Mouse (Mus musculus) limb, embryonic 14.5 days (tissue): ENCODE measurements around the gene Herc6. TPM values are rescaled to one million over a fixed set of nuclear protein-coding genes. Genes with fewer than 3 reads are reported as not detected.

Source experiments
- ATAC-seq: fragments of 200-750 bp; cut with Nextera tagmentation; 2 replicates; pipeline ENCODE4 v1.8.0; 2017; ENCODE audit warnings: low read depth, moderate number of reproducible peaks, moderate TSS enrichment; ENCODE audit not compliant: low FRiP score
- DNase-seq: peaks from one replicate; pipeline ENCODE4 v3.0.0-alpha.2; 2015; ENCODE audit warnings: low spot score
- H3K27ac ChIP-seq: fragments of 300-500 bp; sonication (generic); replicated peaks from 2 replicates; pipeline ENCODE4 v1.5.1; 2014; ENCODE audit warnings: low read depth, mild to moderate bottlenecking, low read length, moderate library complexity, mixed read lengths
- H3K27me3 ChIP-seq: fragments of 300-500 bp; sonication (generic); 2 replicates; pipeline ENCODE4 v1.6.1; 2014; ENCODE audit warnings: low read length, mixed read lengths; ENCODE audit not compliant: control insufficient read depth, insufficient read depth
- H3K36me3 ChIP-seq: fragments of 300-500 bp; sonication (generic); 2 replicates; pipeline ENCODE4 v1.6.1; 2014; ENCODE audit warnings: mild to moderate bottlenecking, low read length, moderate library complexity, mixed read lengths; ENCODE audit not compliant: control insufficient read depth, insufficient read depth
- H3K4me1 ChIP-seq: fragments of 300-500 bp; sonication (generic); 2 replicates; pipeline ENCODE4 v1.6.1; 2014; ENCODE audit warnings: antibody characterized with exemption, low read length, mixed read lengths; ENCODE audit not compliant: control insufficient read depth, insufficient read depth
- H3K4me2 ChIP-seq: fragments of 300-500 bp; sonication (generic); replicated peaks from 2 replicates; pipeline ENCODE4 v1.6.1; 2014; ENCODE audit warnings: low read depth, mild to moderate bottlenecking, low read length, moderate library complexity; ENCODE audit not compliant: severe bottlenecking
- H3K4me3 ChIP-seq: fragments of 300-500 bp; sonication (generic); replicated peaks from 2 replicates; pipeline ENCODE4 v1.5.1; 2014; ENCODE audit warnings: low read length
- H3K9ac ChIP-seq: fragments of 300-500 bp; sonication (generic); 2 replicates; pipeline ENCODE4 v1.6.1; 2014; ENCODE audit warnings: mild to moderate bottlenecking, low read depth, low read length, moderate library complexity; ENCODE audit not compliant: severe bottlenecking
- H3K9me3 ChIP-seq: fragments of 300-500 bp; sonication (generic); 2 replicates; pipeline ENCODE4 v1.6.1; 2016; ENCODE audit warnings: low read length; ENCODE audit not compliant: control insufficient read depth
- POLR2A ChIP-seq: fragments of 200-500 bp; IDR thresholded peaks from 2 replicates; pipeline ENCODE4 v1.8.0; 2012; ENCODE audit warnings: inconsistent platforms, mild to moderate bottlenecking, moderate library complexity, borderline replicate concordance; ENCODE audit not compliant: insufficient read depth, insufficient read length; ENCODE audit errors: extremely low read depth
- WGBS: fragments of 180-500 bp; shearing (Covaris S2); extraction: QIAGEN DNeasy Blood & Tissue Kit; methylation state at CpG from one replicate; pipeline ENCODE4 v1.1.7; 2014; 5-methylcytosine and 5-hydroxymethylcytosine counted together
- polyA plus RNA-seq, 2 experiments: library from polyadenylated mRNA; depleted of rRNA in 1 of 2; stranded (reverse) in 1 of 2; unstranded in 1 of 2; fragments of >200 nt; fragmentation: Nextera tagmentation in 1 of 2; extraction: Ambion mirVana in 1 of 2; gene quantifications; 2 replicates each; pipeline versions ENCODE4 v1.2.1 to v1.2.3; 2012 to 2014

Herc6 gene
- polyA plus RNA-seq, 2 experiments, result 1.4 to 3.4 TPM

- no peak overlapping the region for H3K27ac ChIP-seq
Observed at GRCm38 (mm10) chr6:57703703-57704102, 122.9 kb downstream of the Herc6 start.

GRCm38 (mm10) chr6:57706721-57707120 lies 125.9 kb downstream of the Herc6 start:
- no peak overlapping the region for H3K9ac ChIP-seq
- no peak overlapping the region for H3K27ac ChIP-seq
- no peak for ATAC-seq
- no peaks in the 10 kb centered on the region for H3K9me3 ChIP-seq
- TF ChIP-seq POLR2A, result no peak
- H3K4me1 ChIP-seq, result peaks cover 4% of the 10 kb centered on the region; the same call in 1 of the 2 replicates
- no peaks in the 10 kb centered on the region for H3K27me3 ChIP-seq
- no peak overlapping the region for H3K4me3 ChIP-seq
- no peak overlapping the region for H3K4me2 ChIP-seq
- H3K36me3 ChIP-seq, result no peaks in the 10 kb centered on the region
- no peak for DNase-seq
- WGBS, result 90% methylated on average over 1 of the region's 1 CpGs

More at GRCm38 (mm10) chr6:57703703-57704102, 122.9 kb downstream of the Herc6 start:
- Histone ChIP-seq H3K4me1 (peaks cover 4% of the 10 kb centered on the region; the same call in 1 of the 2 replicates), H3K4me3 (peak overlapping the region; percentile 63), H3K36me3 (no peaks in the 10 kb centered on the region), H3K9ac (peak overlapping the region; percentile 82), H3K4me2 (peak overlapping the region; percentile 68), H3K27me3 (no peaks in the 10 kb centered on the region), H3K9me3 (no peaks in the 10 kb centered on the region)
- 35% methylated on average over 2 of the region's 2 CpGs for WGBS
- no peak for DNase-seq
- no peak for TF ChIP-seq POLR2A
- ATAC-seq, result no peak

DNA sequence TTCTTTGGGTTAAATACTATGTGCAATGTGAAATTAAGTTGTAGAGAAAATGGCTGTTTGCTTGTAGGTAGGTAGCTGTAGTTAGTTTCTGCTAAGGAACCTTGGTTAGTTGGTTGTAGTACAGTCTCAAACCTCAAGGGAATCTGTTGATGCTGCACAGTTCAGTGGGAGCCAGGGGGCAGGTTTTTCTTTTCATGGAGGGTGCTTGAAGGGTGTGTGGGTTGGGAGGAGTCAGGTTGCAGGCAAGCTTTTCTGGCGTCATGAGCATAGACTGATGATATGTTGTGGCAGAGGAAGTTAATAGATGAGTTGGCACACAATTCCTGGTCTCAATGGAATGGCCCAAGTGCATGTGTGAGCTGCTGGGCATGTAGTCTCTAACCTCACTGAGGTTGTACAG lies 130.9 kb downstream of the Herc6 start:
- no peak overlapping the region for H3K9ac ChIP-seq
- WGBS, result 17% methylated on average over 1 of the region's 1 CpGs
- no peaks in the 10 kb centered on the region for H3K9me3 ChIP-seq
- no peaks in the 10 kb centered on the region for H3K4me1 ChIP-seq
- DNase-seq (no peak), ATAC-seq (no peak)
- H3K27me3 ChIP-seq, result no peaks in the 10 kb centered on the region
- no peak for TF ChIP-seq POLR2A
- 0 out of 2 replicates have a peak, but pooled peaks cover 3% of the 10 kb centered on the region for H3K36me3 ChIP-seq
- H3K4me3 ChIP-seq, result no peak overlapping the region
- H3K4me2 ChIP-seq, result no peak overlapping the region
- no peak overlapping the region for H3K27ac ChIP-seq

Other genes with a start within 250 kb of the Herc6 start
- not detected in 2 replicates for gene Vmn1r17, start 217.3 kb upstream of the Herc6 start, polyA plus RNA-seq (2012; rRNA removed)
- not detected in 2 replicates for gene Vmn1r17, start 217.3 kb upstream of the Herc6 start, polyA plus RNA-seq (2014; fragmentation: Nextera tagmentation; extraction: Ambion mirVana)
- not detected in 2 replicates for gene Vmn1r18, start 185.2 kb upstream of the Herc6 start, polyA plus RNA-seq (2012; rRNA removed)
- gene Vmn1r18, start 185.2 kb upstream of the Herc6 start, polyA plus RNA-seq (2014; fragmentation: Nextera tagmentation; extraction: Ambion mirVana), result not detected in 2 replicates
- gene Vmn1r19, start 177.2 kb upstream of the Herc6 start, polyA plus RNA-seq (2012; rRNA removed), result not detected in 2 replicates
- not detected in 2 replicates for gene Vmn1r19, start 177.2 kb upstream of the Herc6 start, polyA plus RNA-seq (2014; fragmentation: Nextera tagmentation; extraction: Ambion mirVana)
- not detected in 2 replicates for gene Vmn1r20, start 152.1 kb upstream of the Herc6 start, polyA plus RNA-seq (2012; rRNA removed)
- gene Vmn1r20, start 152.1 kb upstream of the Herc6 start, polyA plus RNA-seq (2014; fragmentation: Nextera tagmentation; extraction: Ambion mirVana), result not detected in 2 replicates
- gene Ppm1k, start 45.5 kb upstream of the Herc6 start, polyA plus RNA-seq (2012; rRNA removed), result 4.0 and 4.2 TPM in 2 replicates
- gene Ppm1k, start 45.5 kb upstream of the Herc6 start, polyA plus RNA-seq (2014; fragmentation: Nextera tagmentation; extraction: Ambion mirVana), result 3.4 and 4.7 TPM in 2 replicates
- gene Pyurf, start 111.1 kb downstream of the Herc6 start, polyA plus RNA-seq (2012; rRNA removed), result 9.9 and 11.7 TPM in 2 replicates
- gene Pyurf, start 111.1 kb downstream of the Herc6 start, polyA plus RNA-seq (2014; fragmentation: Nextera tagmentation; extraction: Ambion mirVana), result 14.6 and 14.7 TPM in 2 replicates
- 15.5 and 17.8 TPM in 2 replicates for gene Lancl2, start 121.5 kb downstream of the Herc6 start, polyA plus RNA-seq (2012; rRNA removed)
- gene Lancl2, start 121.5 kb downstream of the Herc6 start, polyA plus RNA-seq (2014; fragmentation: Nextera tagmentation; extraction: Ambion mirVana), result 23.0 and 27.6 TPM in 2 replicates
- gene Vopp1, start 244.2 kb downstream of the Herc6 start, polyA plus RNA-seq (2012; rRNA removed), result 46.2 and 46.3 TPM in 2 replicates
- 27.5 and 31.9 TPM in 2 replicates for gene Vopp1, start 244.2 kb downstream of the Herc6 start, polyA plus RNA-seq (2014; fragmentation: Nextera tagmentation; extraction: Ambion mirVana)